Mouse (Mus musculus) olfactory bulb, adult 2 months (tissue): ENCODE results near the gene Pafah1b3.

ENCODE experiments used
- CTCF ChIP-seq: fragments of 200-500 bp; IDR thresholded peaks from 2 replicates; pipeline ENCODE4 v1.5.1; 2012; ENCODE audit warnings: low read depth, mild to moderate bottlenecking, low read length, moderate library complexity; ENCODE audit not compliant: insufficient read depth
- POLR2A ChIP-seq: fragments of 200-500 bp; IDR thresholded peaks from 2 replicates; pipeline ENCODE4 v1.6.1; 2012; ENCODE audit warnings: mild to moderate bottlenecking, low read depth, low read length, moderate library complexity; ENCODE audit not compliant: insufficient read depth

DNA sequence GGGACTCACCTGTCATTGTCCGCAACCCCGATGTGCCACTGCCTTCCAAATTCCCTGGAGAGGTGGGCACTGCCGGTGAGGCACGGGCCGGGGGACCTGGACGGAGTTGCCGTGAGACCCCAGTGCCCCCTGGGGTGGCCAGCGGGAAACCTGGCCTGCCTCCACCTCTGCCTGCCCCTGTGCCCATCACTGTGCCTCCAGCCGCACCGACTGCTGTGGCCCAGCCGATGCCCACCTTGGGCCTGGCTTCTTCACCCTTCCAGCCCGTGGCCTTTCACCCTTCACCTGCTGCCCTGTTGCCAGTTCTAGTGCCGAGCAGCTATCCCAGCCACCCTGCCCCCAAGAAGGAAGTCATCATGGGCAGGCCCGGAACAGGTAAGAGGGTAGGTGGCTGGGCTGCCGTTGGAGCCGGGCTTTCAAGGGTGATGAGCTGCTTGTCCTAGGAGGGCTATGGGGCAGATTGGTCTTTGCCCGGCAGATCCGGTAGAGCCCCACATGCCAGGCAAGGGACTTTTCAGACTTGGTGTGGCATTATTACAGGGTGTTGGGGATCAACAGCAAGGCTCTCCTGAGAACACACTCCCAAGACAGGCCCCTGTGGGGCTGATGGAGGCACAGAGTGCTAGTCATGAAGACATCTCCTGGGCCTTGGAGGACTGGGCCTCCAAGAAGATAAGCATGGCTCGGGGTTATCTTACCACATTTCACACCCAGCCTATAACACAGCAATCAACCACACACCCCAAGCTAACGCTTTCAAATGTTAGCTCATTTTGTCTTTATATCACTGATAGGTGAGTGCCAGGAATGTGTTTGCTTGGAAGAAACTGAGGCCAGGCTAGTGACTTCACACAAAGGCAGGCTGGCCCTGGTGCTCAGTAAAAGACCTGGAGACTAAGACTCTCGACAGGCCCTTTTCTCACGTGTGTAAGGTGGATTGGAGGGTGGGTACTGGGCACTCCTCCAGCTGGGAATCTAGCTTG is 24.2 kb downstream of the Pafah1b3 start:
- TF ChIP-seq CTCF (no peak), POLR2A (no peak)
